Mouse (Mus musculus) thymus, adult 2 months (tissue): Measurements from ENCODE around the gene Rfxap. TPM values are rescaled to one million over a fixed set of nuclear protein-coding genes. Genes with fewer than 3 reads are reported as not detected.

Experiments
- DNase-seq: peaks from one replicate; pipeline ENCODE4 v3.0.0; 2021
- H3K27ac ChIP-seq: fragments of 200-500 bp; 2 replicates; pipeline ENCODE4 v1.5.1; 2012; ENCODE audit warnings: low read length, control low read depth; ENCODE audit not compliant: control insufficient read depth, insufficient read depth
- H3K27me3 ChIP-seq: fragments of 200-500 bp; 2 replicates; pipeline ENCODE4 v1.6.1; 2012; ENCODE audit warnings: mild to moderate bottlenecking, low read length, moderate library complexity, mixed read lengths; ENCODE audit not compliant: control insufficient read depth, insufficient read depth
- H3K36me3 ChIP-seq: fragments of 200-500 bp; 2 replicates; pipeline ENCODE4 v1.6.1; 2012; ENCODE audit warnings: mild to moderate bottlenecking, low read length, moderate library complexity; ENCODE audit not compliant: control insufficient read depth, insufficient read depth
- H3K4me1 ChIP-seq: fragments of 200-500 bp; replicated peaks from 2 replicates; pipeline ENCODE4 v1.6.1; 2012; ENCODE audit warnings: low read length; ENCODE audit not compliant: control insufficient read depth, insufficient read depth
- H3K4me3 ChIP-seq: fragments of 200-500 bp; 2 replicates; pipeline ENCODE4 v1.5.1; 2012; ENCODE audit warnings: mild to moderate bottlenecking, low read length, control low read depth, moderate library complexity; ENCODE audit not compliant: control insufficient read depth, insufficient read depth
- CTCF ChIP-seq: fragments of 200-500 bp; IDR thresholded peaks from 2 replicates; pipeline ENCODE4 v1.5.1; 2012; ENCODE audit warnings: mild to moderate bottlenecking, control low read depth, low read length, moderate library complexity, borderline replicate concordance; ENCODE audit not compliant: control insufficient read depth, poor library complexity, insufficient read depth; ENCODE audit errors: extremely low read depth
- POLR2A ChIP-seq: fragments of 200-500 bp; IDR thresholded peaks from 2 replicates; pipeline ENCODE4 v1.6.1; 2012; ENCODE audit warnings: mild to moderate bottlenecking, low read length, control low read depth, moderate library complexity; ENCODE audit not compliant: control insufficient read depth, poor library complexity, insufficient read depth; ENCODE audit errors: extremely low read depth
- WGBS: fragments of 180-500 bp; shearing (Covaris S2); methylation state at CpG from one replicate; pipeline ENCODE4 v1.1.7; 2018; 5-methylcytosine and 5-hydroxymethylcytosine counted together
- polyA plus RNA-seq: library from polyadenylated mRNA; depleted of rRNA; stranded (reverse); fragments of >200 nt; gene quantifications from 2 replicates; pipeline ENCODE4 v1.2.3, GENCODE M21; 2012

Gene Rfxap
- polyA plus RNA-seq, 1 experiment = 29.8 TPM

GRCm38 (mm10) chr3:54795379-54795778 lies 12.2 kb downstream of the Rfxap start:
- TF ChIP-seq CTCF (no peak), POLR2A (no peak)
- DNase-seq = peak; percentile 8
- Histone ChIP-seq H3K27ac (no peak overlapping the region), H3K4me1 (no peaks in the 10 kb centered on the region), H3K36me3 (no peaks in the 10 kb centered on the region), H3K27me3 (no peaks in the 10 kb centered on the region), H3K4me3 (no peak overlapping the region)
- 97% methylated on average over 5 of the region's 5 CpGs for WGBS

- Histone ChIP-seq H3K4me1 (no peaks in the 10 kb centered on the region), H3K36me3 (no peaks in the 10 kb centered on the region), H3K27me3 (no peaks in the 10 kb centered on the region), H3K4me3 (no peak overlapping the region), H3K27ac (no peak overlapping the region)
- TF ChIP-seq POLR2A (no peak), CTCF (no peak)
- 92% methylated on average over 6 of the region's 6 CpGs for WGBS
- DNase-seq = peak; percentile 13
These were observed 13.8 kb downstream of the Rfxap start for GRCm38 (mm10) chr3:54793762-54794161.

- DNase-seq = no peak
- TF ChIP-seq POLR2A = no peak
- TF ChIP-seq CTCF = no peak
- WGBS = 83% methylated on average over 10 of the region's 10 CpGs
These were observed 15.5 kb downstream of the Rfxap start for GRCm38 (mm10) chr3:54791822-54792677.

GRCm38 (mm10) chr3:54790601-54791000 lies 17.0 kb downstream of the Rfxap start:
- Histone ChIP-seq H3K27ac (no peak overlapping the region), H3K36me3 (no peaks in the 10 kb centered on the region), H3K4me1 (no peaks in the 10 kb centered on the region), H3K27me3 (no peaks in the 10 kb centered on the region), H3K4me3 (no peak overlapping the region)
- TF ChIP-seq CTCF (no peak), POLR2A (no peak)
- 61% methylated on average over 2 of the region's 2 CpGs for WGBS
- no peak for DNase-seq

More at GRCm38 (mm10) chr3:54791822-54792677, 15.5 kb downstream of the Rfxap start:
- no peaks in the 10 kb centered on the region for H3K36me3 ChIP-seq
- no peak overlapping the region for H3K27ac ChIP-seq
- H3K27me3 ChIP-seq = no peaks in the 10 kb centered on the region
- no peaks in the 10 kb centered on the region for H3K4me1 ChIP-seq
- H3K4me3 ChIP-seq = no peak overlapping the region

- H3K36me3 ChIP-seq = no peaks in the 10 kb centered on the region
These were observed 31.5 kb downstream of the Rfxap start for GRCm38 (mm10) chr3:54775989-54776631.

GRCm38 (mm10) chr3:54773613-54774012 lies 34.0 kb downstream of the Rfxap start:
- no peaks in the 10 kb centered on the region for H3K4me1 ChIP-seq
- H3K4me3 ChIP-seq = no peak overlapping the region
- H3K27ac ChIP-seq = no peak overlapping the region
- TF ChIP-seq CTCF (no peak), POLR2A (no peak)
- WGBS = 86% methylated on average over 6 of the region's 6 CpGs
- H3K36me3 ChIP-seq = no peaks in the 10 kb centered on the region
- DNase-seq = no peak
- H3K27me3 ChIP-seq = no peaks in the 10 kb centered on the region

More at GRCm38 (mm10) chr3:54775989-54776631, 31.5 kb downstream of the Rfxap start:
- H3K4me1 ChIP-seq = no peaks in the 10 kb centered on the region
- no peaks in the 10 kb centered on the region for H3K27me3 ChIP-seq
- TF ChIP-seq CTCF (no peak), POLR2A (no peak)
- no peak overlapping the region for H3K4me3 ChIP-seq
- 84% methylated on average over 7 of the region's 7 CpGs for WGBS
- DNase-seq = no peak
- H3K27ac ChIP-seq = no peak overlapping the region
